Mouse (Mus musculus) forebrain, embryonic 10.5 days (tissue): ENCODE measurements around the gene Selenos. TPM values are rescaled to one million over a fixed set of nuclear protein-coding genes. Genes with fewer than 3 reads are reported as not detected.

Source experiments
- DNase-seq: peaks from one replicate; pipeline ENCODE4 v3.0.0-alpha.2; 2017; ENCODE audit warnings: low spot score; ENCODE audit errors: extremely low spot score
- H3K27ac ChIP-seq: fragments of 300-500 bp; sonication (generic); 2 replicates; pipeline ENCODE4 v1.5.1; 2016; ENCODE audit warnings: mild to moderate bottlenecking
- H3K27me3 ChIP-seq: fragments of 300-500 bp; sonication (generic); 2 replicates; pipeline ENCODE4 v1.6.1; 2016; ENCODE audit warnings: mild to moderate bottlenecking; ENCODE audit not compliant: poor library complexity, severe bottlenecking
- H3K36me3 ChIP-seq: fragments of 300-500 bp; sonication (generic); replicated peaks from 2 replicates; pipeline ENCODE4 v1.6.1; 2016; ENCODE audit warnings: mild to moderate bottlenecking, moderate library complexity
- H3K4me1 ChIP-seq: fragments of 300-500 bp; sonication (generic); 2 replicates; pipeline ENCODE4 v1.6.1; 2016
- H3K4me3 ChIP-seq: fragments of 300-500 bp; sonication (generic); 2 replicates; pipeline ENCODE4 v1.5.1; 2016; ENCODE audit warnings: mild to moderate bottlenecking, moderate library complexity
- H3K9me3 ChIP-seq: fragments of 300-500 bp; sonication (generic); 2 replicates; pipeline ENCODE4 v1.6.1; 2016; ENCODE audit warnings: mild to moderate bottlenecking, moderate library complexity
- WGBS: fragments of 180-500 bp; shearing (Covaris S2); methylation state at CpG from one replicate; pipeline ENCODE4 v1.1.7; 2016; 5-methylcytosine and 5-hydroxymethylcytosine counted together
- polyA plus RNA-seq: library from polyadenylated mRNA; unstranded; fragments of >200 nt; fragmentation: Nextera tagmentation; extraction: Ambion mirVana; gene quantifications from 2 replicates; pipeline ENCODE4 v1.2.1, GENCODE M21; 2016

Selenos gene
- polyA plus RNA-seq, 1 experiment from 2014 or later, result 81.4 TPM

GRCm38 (mm10) chr7:66092656-66093055 lies 13.2 kb downstream of the Selenos start:
- no peaks in the 10 kb centered on the region for H3K4me1 ChIP-seq
- 91% methylated on average over 8 of the region's 8 CpGs for WGBS
- no peak overlapping the region for H3K27ac ChIP-seq
- H3K4me3 ChIP-seq, result no peak overlapping the region
- no peaks in the 10 kb centered on the region for H3K27me3 ChIP-seq
- DNase-seq, result no peak
- no peaks in the 10 kb centered on the region for H3K9me3 ChIP-seq
- H3K36me3 ChIP-seq, result peaks cover 53% of the 10 kb centered on the region

DNA sequence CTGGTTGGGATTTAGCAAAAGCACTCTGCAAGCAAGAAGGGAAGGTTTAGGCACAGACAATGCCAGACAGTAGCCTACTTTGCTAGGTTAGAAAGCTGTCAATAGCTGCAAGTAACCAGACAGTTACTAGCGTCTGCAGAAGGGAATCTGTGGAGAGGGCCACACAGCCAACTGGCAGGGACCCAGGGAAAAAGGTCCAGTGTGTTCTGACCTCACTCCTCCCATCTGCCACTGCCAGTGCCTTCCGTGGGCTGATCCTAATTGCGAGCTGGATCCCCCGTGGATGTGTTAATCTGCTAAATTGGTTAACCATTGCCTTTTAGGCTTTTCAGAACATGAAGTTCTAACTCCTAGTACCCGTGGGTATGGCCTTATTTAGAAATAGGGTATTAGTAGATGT lies 14.7 kb downstream of the Selenos start:
- no peak overlapping the region for H3K4me3 ChIP-seq
- H3K27me3 ChIP-seq, result no peaks in the 10 kb centered on the region
- H3K27ac ChIP-seq, result no peak overlapping the region
- no peak for DNase-seq
- H3K9me3 ChIP-seq, result no peaks in the 10 kb centered on the region
- peaks cover 38% of the 10 kb centered on the region for H3K36me3 ChIP-seq
- peaks cover 4% of the 10 kb centered on the region; the same call in 1 of the 2 replicates for H3K4me1 ChIP-seq
- 86% methylated on average over 5 of the region's 5 CpGs for WGBS

DNA sequence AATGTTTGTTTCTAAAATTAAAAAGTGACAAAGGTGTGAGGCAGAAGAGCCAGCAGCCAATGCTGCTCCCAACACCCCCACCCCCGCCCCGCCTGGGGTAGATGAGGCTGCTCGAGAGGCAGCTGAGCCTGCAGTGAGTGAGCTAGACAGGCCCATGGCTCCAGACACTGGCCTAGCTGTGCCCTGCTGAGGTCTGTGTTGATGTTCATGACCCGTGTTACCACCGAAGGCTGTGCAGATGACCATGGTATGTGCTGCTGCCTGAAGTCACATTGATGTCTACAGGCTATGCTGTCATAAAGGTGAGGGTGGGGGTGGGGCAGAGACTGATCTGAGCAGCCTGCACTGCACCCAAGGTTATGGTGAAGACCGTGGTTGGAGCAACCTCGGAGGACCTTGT lies 19.4 kb downstream of the Selenos start:
- H3K9me3 ChIP-seq, result no peaks in the 10 kb centered on the region
- H3K36me3 ChIP-seq, result no peaks in the 10 kb centered on the region
- no peaks in the 10 kb centered on the region for H3K27me3 ChIP-seq
- H3K4me1 ChIP-seq, result peaks cover 4% of the 10 kb centered on the region; the same call in 1 of the 2 replicates
- DNase-seq, result no peak
- no peak overlapping the region for H3K27ac ChIP-seq
- 90% methylated on average over 7 of the region's 7 CpGs for WGBS
- no peak overlapping the region for H3K4me3 ChIP-seq

DNA sequence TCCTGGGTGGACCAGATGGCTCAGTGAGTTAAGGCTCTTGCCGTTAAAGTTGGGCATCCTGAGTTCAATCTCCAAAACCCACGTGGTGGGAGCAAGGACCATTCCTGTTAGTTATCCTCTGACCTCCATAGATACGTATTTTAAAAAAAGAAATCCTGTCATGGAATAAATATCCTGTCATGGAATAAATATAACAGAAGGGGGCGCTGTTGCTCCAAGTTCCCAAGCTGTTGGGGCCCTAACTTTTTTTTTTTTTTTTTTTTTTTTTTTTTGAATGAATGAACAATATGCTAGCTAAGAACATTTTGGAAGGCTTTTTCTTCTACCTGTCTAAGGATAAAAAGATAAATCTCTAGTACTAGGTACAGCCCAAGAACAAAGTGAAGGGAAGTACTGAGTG lies 22.4 kb downstream of the Selenos start:
- 4% methylated on average over 4 of the region's 4 CpGs for WGBS
- no peak for DNase-seq
- no peaks in the 10 kb centered on the region for H3K36me3 ChIP-seq
- H3K4me1 ChIP-seq, result peaks cover 4% of the 10 kb centered on the region; the same call in 1 of the 2 replicates
- peaks cover 12% of the 10 kb centered on the region for H3K27me3 ChIP-seq
- no peaks in the 10 kb centered on the region for H3K9me3 ChIP-seq
- H3K27ac ChIP-seq, result no peak overlapping the region
- no peak overlapping the region for H3K4me3 ChIP-seq

- Histone ChIP-seq H3K27ac (no peak overlapping the region), H3K27me3 (peaks cover 21% of the 10 kb centered on the region), H3K4me1 (peaks cover 11% of the 10 kb centered on the region), H3K36me3 (no peaks in the 10 kb centered on the region), H3K4me3 (no peak overlapping the region), H3K9me3 (no peaks in the 10 kb centered on the region)
- 92% methylated on average over 5 of the region's 5 CpGs for WGBS
- no peak for DNase-seq
These were observed 25.1 kb downstream of the Selenos start for GRCm38 (mm10) chr7:66104531-66104930.

DNA sequence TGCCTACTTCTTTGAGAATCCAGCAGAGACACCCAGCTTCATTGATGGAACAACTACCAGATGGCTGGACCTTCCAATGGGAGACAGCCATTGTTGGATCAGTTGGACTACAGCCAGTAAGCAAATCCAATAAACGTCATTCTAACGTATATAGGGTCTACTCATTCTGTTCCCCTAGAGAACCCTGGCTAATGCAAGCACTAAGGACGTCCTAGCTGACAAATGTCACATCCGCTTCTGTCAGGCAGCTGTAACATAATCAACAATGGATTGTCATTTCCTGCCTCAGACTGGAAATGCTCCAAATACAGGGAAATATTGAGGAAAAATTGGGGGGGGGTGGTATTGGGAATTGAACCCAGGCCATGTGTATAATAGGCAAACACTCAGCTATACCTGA lies 26.3 kb downstream of the Selenos start:
- WGBS, result 85% methylated on average over 4 of the region's 4 CpGs
- DNase-seq, result no peak
- no peak overlapping the region for H3K27ac ChIP-seq

GRCm38 (mm10) chr7:66106581-66107056 lies 27.2 kb downstream of the Selenos start:
- WGBS, result 85% methylated on average over 7 of the region's 7 CpGs
- Histone ChIP-seq H3K4me3 (no peak overlapping the region), H3K27me3 (peaks cover 21% of the 10 kb centered on the region), H3K9me3 (no peaks in the 10 kb centered on the region), H3K27ac (no peak overlapping the region), H3K36me3 (no peaks in the 10 kb centered on the region), H3K4me1 (peaks cover 22% of the 10 kb centered on the region)
- no peak for DNase-seq

More for the DNA sequence above, 26.3 kb downstream of the Selenos start:
- Histone ChIP-seq H3K27me3 (peaks cover 21% of the 10 kb centered on the region), H3K4me3 (no peak overlapping the region), H3K36me3 (no peaks in the 10 kb centered on the region), H3K9me3 (no peaks in the 10 kb centered on the region), H3K4me1 (peaks cover 13% of the 10 kb centered on the region)

- Histone ChIP-seq H3K4me3 (no peak overlapping the region), H3K9me3 (no peaks in the 10 kb centered on the region), H3K27me3 (peaks cover 21% of the 10 kb centered on the region), H3K36me3 (no peaks in the 10 kb centered on the region; the same call in 1 of the 2 replicates), H3K27ac (no peak overlapping the region), H3K4me1 (peaks cover 27% of the 10 kb centered on the region)
- no peak for DNase-seq
- 87% methylated on average over 11 of the region's 11 CpGs for WGBS
These were observed 27.8 kb downstream of the Selenos start for GRCm38 (mm10) chr7:66107206-66107605.

DNA sequence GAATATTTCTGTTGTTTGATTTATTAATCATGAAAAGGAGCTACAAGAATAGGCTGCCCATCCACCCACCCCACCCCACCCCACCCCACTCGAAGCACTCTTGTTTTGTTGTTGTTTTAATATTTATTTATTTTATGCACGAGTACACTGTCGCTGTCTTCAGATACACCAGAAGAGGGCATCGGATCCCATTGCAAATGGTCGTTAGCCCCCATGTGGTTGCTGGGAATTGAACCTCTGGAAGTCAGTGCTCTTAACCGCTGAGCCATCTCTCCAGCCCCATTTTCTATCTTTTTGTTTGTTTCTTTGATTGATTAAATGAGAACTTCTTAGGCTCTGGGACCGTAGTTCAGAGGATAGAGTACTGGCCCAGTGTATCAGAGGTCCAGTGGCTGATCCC lies 28.5 kb downstream of the Selenos start:
- 14% methylated on average over 7 of the region's 7 CpGs for WGBS
- Histone ChIP-seq H3K27ac (no peak overlapping the region), H3K36me3 (peaks cover 4% of the 10 kb centered on the region), H3K9me3 (no peaks in the 10 kb centered on the region), H3K4me1 (peaks cover 32% of the 10 kb centered on the region), H3K4me3 (no peak overlapping the region), H3K27me3 (peaks cover 21% of the 10 kb centered on the region)
- DNase-seq, result peak; percentile 37

DNA sequence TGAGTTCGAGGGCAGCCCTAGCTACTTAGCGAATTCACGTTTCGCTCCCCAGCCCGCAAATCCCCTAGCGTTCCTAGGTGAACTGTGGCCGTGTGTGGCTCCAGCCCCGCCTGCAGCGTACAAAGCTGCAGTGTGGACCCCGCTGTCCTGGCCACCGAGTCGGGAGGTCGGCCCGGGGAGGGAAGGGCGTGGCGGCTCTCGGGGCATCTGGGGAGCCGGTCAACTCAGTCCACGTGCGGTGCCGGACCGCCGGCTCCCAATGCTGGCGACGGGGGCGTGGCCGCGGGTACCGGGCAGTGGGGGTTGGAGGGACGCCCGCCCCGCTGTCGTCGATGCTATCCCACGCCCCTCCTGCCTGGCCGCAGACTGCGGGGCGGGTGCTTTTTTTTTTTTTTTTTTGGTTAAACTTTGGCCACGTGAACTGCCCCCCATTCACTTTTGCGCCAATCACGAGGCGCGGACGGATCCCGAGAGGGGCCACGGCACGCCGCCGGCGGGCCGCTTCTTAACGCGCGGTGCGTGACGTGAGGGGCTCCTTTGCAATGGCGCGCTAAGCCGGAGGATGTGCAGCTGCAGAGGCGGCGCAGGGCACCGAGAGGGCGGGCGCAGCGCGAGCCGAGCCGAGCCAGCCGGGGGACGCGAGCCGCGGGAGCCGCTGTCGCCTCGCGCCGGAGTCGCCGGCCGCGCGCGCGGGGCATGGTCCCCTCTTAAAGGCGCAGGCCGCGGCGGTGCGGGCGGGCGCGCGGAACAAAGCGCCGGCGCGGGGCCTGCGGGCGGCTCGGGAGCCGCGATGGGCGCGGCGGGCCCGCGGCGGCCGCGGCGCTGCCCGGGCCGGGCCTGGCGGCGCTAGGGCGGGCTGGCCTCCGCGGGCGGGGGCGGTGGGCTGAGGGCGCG lies 29.8 kb downstream of the Selenos start, which contains the start of gene Chsy1:
Gene Chsy1 (plus strand): TSS at position 555 of the 894 bp plus-strand sequence.
- no peaks in the 10 kb centered on the region for H3K9me3 ChIP-seq
- H3K4me1 ChIP-seq, result peaks cover 41% of the 10 kb centered on the region
- DNase-seq, result peak; percentile 90
- H3K27me3 ChIP-seq, result peaks cover 21% of the 10 kb centered on the region
- peaks cover 4% of the 10 kb centered on the region for H3K36me3 ChIP-seq
- peak within 1 kb of the TSS; percentile 96 for H3K4me3 ChIP-seq
- 2% methylated on average over 122 of the region's 123 CpGs for WGBS
- peak within 1 kb of the TSS; percentile 97 for H3K27ac ChIP-seq

DNA sequence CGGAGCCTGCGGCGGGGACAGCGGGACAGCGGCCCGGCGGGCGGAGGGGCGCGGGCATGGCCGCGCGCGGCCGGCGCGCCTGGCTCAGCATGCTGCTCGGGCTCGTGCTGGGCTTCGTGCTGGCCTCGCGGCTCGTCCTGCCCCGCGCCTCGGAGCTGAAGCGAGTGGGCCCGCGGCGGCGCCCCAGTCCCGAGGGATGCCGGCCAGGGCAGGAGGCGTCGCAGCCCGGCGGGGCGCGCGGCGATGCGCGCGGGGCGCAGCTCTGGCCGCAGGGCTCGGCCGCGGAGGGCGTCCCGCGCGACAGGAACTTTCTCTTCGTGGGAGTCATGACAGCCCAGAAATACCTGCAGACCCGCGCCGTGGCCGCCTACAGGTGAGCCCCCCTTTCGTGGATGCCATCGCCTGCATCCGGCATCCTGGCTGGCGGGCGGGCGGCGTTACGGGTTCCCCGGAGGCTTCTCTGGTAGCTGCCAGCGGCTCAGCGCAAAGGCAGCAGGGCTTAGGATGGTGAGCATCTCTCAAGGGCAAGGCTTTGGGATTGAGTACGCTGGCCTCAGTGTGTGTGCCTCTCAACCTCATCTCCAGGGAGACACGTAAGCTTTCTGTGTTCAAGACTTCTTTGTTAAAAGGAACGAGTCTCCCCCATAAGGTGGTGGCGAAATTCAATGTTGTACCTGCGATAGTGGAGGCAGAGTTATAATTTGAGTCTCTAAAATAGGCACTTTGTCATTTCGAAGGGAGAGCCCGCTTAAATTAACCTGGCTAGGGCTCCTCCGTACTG lies 30.6 kb downstream of the Selenos start:
- WGBS, result 3% methylated on average over 77 of the region's 77 CpGs

GRCm38 (mm10) chr7:66110636-66111112 lies 31.2 kb downstream of the Selenos start:
- 6% methylated on average over 10 of the region's 10 CpGs for WGBS
- H3K4me3 ChIP-seq, result peak overlapping the region; percentile 96
- H3K4me1 ChIP-seq, result peaks cover 56% of the 10 kb centered on the region
- peaks cover 16% of the 10 kb centered on the region for H3K27me3 ChIP-seq
- no peaks in the 10 kb centered on the region for H3K9me3 ChIP-seq
- no peak for DNase-seq
- peak overlapping the region; percentile 97 for H3K27ac ChIP-seq
- H3K36me3 ChIP-seq, result peaks cover 13% of the 10 kb centered on the region

More for the DNA sequence above, 30.6 kb downstream of the Selenos start:
- H3K4me3 ChIP-seq, result peak overlapping the region; percentile 96
- peaks cover 13% of the 10 kb centered on the region for H3K36me3 ChIP-seq
- peaks cover 50% of the 10 kb centered on the region for H3K4me1 ChIP-seq
- H3K27me3 ChIP-seq, result peaks cover 21% of the 10 kb centered on the region
- DNase-seq, result peak; percentile 63
- peak overlapping the region; percentile 97 for H3K27ac ChIP-seq
- no peaks in the 10 kb centered on the region for H3K9me3 ChIP-seq
